Mouse (Mus musculus) mesoderm, embryonic 11.5 days (tissue): ENCODE results near the gene Gm10799.
"Not testable (repeated sequence)": the region's sequence is repeated elsewhere in the genome, so short reads cannot be mapped to it uniquely, and the experiment has no call there.

Source experiments
- DNase-seq: peaks from one replicate; pipeline ENCODE4 v3.0.0-alpha.2; 2012; ENCODE audit warnings: low read depth, low spot score

The Gm10799 gene

DNA sequence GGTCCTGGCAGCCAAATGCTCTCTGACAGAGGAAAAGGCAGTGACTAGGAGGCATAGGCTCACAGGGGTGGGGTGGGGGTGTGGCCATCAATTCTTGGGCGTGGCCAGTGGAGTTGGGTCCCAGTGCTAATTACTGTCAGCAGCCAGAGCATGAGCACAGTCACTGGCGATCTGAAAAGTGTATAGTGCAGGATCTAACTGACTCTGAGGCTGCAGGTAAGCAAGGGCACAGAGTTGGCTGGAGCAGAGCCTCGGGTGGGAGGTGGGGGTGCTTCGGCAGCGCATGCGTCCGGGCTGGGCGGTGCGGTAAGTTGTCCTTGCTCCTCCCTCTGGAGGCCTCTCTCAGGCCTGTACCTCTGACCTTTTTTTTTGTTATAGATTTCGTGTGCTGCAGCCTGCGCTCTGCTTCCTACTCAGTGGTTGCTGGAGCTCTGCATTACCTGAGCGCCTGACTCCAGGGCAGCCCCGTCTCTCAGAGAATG is 1.4 kb upstream of the Gm10799 start, which contains the start of gene Cd59b:
Gene Cd59b, plus strand, starts transcription at position 146 of the 482 bp plus-strand sequence.
- DNase-seq = peak; percentile 45

DNA sequence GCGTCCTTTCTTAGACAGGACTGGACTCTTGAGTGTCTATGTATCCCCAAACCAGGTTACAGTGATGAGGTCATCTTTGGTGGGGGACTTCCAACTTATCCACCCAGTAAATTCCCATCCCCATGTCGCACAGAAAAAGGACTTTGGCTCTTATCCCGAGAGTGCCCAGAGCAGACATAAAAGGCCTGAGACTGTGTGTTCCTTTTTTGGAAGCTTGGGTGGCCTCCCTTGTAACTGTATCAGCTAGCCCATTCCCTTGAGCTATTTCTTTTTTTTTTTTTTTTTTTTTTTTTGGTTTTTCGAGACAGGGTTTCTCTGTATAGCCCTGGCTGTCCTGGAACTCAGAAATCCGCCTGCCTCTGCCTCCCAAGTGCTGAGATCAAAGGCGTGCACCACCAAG is 2.8 kb downstream of the Gm10799 start, which contains the start of gene Gm10912:
Gene Gm10912, plus strand, starts transcription at position 301 of the 400 bp plus-strand sequence.
- not testable (repeated sequence) for DNase-seq

DNA sequence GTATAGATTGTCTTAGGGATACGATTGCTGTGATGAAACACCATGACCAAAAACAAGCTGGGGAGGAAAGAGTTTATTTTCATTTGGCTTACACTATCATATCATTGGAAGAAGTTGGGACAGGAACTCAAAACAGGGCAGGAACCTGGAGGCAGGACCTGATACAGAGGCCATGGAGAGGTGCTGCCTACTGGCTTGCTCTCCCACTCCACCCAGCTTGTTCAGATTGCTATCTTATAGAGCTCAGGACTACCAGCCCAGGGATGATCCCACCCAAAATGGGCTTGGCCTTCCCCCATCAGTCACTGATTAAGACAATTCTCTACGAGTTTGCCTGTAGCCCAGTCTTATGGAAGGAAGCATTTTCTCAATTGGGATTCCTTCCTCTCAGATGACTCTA is 4.2 kb downstream of the Gm10799 start:
- DNase-seq = no peak

DNA sequence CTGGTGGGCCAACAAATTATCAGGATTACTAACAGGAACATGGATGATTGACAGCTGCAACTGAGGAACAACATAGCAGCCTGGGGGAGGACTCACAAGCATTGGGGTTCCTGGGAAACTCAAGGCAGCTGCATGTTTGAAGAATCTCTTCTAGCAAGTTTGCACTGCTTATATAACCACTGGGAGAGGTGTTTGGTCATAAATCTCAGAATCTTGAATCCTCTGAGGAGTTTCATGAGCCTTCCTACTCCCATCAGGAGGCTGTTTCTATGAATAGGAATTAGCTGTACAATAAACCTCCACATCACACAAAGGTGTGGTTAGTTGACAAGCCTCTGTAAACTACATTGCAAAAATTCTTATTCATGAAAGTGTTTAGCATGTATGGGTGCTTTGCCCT is 5.7 kb downstream of the Gm10799 start:
- no peak for DNase-seq

DNA sequence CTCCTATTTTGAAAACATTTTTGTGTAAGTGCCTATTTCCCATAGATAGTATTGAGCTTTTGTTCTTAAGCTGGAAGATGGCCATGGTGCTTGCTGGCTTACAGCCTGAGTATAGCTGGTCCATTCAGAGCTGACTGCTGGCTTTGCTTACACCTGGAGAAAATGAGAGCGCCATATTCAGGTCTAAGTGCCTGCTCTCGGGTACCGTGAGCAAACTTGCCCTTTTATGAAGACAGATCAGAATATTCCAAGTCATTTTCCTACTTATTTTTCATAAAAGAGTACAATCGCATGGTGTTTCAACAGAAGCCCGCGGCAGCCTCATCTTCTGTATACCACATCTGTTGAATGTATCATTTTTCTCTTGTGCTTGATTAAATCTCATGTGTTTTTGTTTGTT is 7.4 kb downstream of the Gm10799 start:
- no peak for DNase-seq

DNA sequence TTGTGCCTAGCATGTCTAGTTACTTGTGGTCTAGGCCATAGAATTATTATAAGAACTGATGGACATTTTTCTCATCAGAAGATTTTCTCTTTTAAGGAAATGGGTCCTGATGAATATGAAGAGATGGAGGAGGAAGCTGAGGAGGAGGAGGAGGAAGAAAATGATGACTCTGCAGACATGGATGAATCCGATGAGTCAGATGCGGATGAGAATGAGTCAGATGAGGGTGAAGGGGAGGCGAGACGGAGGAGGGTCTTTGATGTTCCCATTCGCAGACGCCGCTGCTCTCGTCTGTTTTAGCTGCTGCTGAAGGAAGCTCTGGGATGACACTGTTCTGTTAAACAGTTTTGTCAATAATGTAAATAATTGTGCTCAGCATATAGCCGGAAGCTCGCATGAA is 8.6 kb downstream of the Gm10799 start:
- no peak for DNase-seq

DNA sequence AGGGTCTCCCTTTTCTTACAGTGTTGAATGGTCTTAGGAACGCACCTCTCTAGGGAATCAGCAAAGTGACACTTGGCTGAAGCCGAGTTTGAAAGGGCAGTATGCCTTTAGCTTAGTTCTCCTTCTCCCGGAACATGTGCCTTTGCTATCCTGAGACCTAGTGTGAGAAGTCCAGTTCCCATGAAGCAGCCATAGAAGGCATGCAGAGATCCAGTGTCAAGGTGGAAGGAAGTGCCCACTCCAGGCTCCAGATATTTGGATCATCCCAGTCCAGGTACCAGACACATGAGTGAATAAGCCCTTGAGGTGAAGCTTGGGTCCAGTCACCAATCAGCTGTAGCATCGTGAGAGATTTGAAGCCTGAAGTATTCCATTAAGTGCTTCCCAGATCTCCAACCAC is 9.4 kb downstream of the Gm10799 start:
- no peak for DNase-seq

DNA sequence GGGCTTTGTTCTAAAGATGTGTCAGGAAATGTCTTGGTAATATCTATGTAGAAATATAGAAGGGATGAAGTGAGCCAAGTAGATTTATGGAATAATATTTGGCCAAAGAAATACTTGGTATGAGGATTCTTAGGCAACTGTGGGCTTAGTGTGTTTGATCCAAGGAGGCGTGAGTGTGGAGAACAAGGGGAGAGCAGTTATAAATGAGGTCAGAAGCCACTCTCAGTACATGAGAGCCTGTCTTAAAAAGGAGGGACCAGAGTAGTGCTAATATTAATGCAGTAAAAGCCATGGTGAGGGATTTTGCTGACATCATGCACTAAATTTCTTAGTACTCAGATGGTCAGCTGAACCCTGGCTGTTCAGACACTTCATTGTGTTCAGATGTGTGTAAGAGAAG is 10.0 kb downstream of the Gm10799 start:
- DNase-seq = no peak

DNA sequence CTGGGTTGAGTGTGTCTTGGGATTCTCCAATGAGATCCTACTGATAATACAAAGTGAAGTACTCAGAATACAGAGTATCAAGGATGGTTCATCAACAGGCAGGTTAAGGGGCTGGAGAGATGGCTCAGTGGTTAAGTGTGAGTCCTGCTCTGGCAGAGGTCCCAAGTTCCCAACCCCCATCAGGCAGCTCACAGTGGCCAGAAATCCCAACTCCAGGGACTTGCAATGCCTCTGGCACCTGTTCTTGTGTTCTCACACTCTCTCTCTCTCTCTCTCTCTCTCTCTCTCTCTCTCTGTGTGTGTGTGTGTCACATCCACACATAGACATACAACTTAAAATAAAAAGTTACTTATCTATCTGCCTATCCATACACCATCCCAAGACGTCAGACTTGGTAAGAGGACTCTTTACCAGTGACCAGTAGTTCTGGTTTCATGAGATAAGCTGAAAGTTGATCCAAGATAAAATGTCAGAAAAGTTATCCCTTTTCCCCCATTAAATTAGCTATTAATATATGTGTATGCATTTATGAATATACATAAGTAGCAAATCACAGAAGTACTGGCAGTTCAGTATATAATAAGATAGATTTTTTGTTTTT is 23.8 kb downstream of the Gm10799 start:
- no peak for DNase-seq

DNA sequence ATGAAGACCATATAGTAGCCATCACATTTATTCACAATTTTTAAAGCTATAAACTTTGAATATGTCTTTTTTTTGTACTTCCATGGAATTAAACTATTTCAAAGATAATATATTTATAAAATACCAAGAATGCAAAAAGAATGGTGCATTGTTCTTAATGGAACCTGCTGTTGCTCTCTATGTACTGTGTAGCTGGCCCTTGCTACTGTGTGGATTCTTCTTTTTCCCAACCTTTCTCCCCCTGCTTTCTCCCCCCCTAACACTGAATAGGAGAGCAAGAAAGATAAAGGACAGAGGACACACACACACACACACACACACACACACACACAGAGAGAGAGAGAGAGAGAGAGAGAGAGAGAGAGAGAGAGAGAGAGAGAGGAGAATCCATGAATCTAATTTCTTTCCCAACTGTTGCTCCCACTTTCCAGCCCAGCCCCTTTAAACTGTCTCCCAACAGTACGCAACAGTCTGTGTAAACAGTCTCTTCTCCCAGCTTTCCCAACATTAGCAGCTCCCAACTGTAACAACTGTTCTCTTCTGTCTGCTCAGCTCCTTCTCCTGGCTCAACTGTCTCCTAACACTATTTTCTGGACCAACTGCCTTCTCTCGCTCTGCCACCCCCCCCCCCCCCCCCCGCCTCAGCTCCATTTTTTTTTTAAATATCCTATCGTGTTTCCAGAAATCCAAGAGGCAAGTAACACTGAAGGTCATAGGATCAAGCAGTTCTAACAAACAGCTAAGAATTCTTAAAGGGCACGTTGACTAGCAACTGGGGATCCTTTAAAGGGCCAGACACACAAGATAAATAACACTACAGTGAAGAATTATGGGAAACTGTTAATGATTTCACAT is 24.5 kb downstream of the Gm10799 start:
- DNase-seq = no peak

DNA sequence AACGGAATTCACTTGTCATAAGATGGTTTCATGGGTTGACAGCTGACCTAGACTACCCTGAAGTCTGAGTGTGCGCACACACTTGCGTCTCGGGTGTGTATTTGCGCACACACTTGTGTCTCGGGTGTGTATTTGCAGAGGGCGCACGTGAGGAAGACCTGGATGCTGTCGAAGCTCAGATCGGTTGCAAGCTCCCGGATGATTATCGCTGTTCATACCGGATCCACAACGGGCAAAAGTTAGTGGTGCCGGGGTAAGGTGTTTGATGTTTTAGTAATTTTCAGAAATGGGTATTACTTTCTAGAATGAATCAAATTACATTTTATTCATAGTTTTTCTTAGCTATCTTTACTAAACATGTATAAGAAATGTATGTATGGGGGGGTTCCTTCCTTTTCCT is 25.6 kb downstream of the Gm10799 start:
- no peak for DNase-seq

DNA sequence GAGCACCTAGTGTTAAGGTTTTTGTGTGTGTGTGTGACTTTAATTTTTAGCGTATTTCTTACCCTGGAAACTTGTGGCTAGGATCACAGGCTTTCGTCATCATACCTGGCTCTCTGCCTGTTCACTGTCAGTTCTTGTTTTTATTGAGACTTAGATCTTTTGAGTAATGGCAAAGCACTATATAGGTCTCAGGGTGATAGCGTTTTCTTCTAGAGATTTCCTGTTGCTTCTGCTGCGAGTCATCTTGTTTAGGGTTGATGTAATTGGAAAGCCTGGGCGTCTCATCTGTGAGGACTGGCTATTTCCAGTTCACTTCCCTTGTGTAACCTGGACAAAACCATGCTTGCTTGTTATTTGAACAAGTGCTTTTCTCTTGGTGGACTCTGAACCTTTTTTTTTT is 26.7 kb downstream of the Gm10799 start:
- DNase-seq = no peak

DNA sequence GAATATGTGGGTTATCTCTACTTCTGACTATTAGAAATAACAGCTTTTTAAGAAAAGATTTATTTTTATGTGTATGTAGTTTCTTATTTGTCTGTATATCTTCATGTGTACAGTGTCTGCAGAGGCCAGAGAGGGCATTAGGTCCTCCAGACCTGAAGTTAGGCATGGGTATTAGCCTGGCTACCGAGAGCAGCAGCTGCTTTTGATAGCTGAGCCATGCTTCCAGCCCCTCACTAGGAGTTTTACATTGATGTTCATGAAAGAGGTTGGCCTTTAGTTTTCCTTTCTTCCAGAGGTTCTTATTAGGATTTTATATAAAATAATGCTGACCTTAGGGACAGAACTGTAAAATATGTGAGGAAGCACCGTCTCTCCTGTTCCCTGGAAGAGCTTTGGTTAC is 30.1 kb downstream of the Gm10799 start:
- no peak for DNase-seq

DNA sequence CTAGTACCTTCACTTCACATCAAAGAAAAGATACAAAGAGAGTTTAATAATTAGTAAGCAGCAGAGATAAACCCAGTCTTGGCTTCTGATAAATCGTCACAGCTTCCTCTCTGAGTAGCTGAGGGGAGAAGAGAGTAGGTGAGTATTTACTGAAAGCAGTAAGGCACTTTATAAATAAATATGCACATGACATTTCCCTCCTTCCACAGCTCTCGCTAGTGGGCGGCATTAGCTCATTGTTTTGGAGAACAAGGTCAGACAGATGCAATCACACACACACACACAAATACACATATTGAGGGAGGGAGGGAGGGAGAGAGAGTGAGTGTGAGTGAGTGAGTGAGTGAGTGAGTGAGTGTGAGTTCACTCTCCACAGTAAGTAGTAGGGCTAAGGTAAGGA is 32.0 kb downstream of the Gm10799 start:
- DNase-seq = no peak

DNA sequence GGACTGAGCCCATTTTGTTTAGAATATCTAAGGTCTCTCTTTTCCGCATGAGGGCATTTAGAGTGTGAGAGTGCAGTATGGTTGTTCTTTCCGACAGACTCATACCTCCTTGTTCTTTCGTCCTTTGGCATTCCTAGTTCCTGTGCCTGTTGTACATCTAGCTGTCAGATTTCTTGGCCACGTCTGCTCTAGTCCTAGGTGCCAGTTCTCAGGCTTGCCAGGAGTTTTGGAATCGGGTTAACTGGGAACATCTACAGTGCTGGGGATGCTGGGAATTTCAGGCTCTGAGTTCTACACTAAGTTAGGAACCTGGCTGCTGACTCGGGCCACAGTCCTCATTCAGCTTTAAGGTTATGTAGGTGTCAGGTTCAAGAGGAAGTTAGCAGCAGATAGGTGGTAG is 32.8 kb downstream of the Gm10799 start:
- no peak for DNase-seq

DNA sequence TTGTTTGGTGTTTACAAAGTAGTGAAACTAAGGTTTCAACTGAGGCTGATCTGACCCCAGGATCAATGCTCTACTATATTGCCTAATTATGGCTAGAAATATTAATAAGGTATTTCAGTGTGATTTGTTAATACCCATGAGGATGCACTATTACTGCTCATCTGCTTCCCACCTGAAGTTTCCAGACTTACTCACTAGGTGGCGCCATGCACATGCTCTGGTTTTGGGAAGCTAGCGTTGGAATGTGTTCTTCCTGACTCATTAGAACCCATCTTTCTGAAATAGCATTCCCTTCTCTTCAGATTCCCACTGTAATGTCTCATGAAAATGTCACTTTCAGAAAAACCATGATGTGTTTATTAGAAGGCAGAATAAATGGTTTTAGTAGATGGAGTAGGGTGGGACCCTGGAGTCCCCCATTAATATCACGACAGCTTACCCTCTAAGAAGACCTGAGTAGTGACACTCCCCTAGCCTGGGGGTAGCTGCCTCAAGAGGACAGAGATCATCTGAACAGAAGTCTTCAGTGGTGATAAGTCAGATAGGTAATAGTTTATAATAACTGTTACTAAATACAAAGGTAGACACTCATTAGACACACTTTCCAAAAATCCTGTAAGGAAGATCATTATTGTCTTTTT is 33.4 kb downstream of the Gm10799 start:
- peak; percentile 76 for DNase-seq

DNA sequence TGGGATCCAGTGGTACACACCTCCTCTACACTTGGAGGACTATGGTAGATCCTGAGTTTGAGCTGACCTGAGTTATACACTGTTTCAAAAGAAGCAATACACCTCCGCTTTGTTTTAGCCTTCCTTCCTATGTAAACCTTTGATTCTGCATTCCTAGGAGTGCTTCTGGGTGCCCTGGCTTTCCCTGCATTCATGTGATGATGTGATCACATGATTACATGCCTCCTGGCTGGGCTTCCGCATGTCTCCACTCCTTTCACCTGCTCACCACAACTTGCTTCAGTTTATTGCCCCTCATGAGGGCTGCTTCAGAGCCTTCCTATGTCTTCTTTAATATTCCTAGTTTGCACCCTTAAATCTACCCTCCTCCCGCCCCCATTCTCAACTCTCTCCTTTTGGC is 36.3 kb downstream of the Gm10799 start:
- no peak for DNase-seq

DNA sequence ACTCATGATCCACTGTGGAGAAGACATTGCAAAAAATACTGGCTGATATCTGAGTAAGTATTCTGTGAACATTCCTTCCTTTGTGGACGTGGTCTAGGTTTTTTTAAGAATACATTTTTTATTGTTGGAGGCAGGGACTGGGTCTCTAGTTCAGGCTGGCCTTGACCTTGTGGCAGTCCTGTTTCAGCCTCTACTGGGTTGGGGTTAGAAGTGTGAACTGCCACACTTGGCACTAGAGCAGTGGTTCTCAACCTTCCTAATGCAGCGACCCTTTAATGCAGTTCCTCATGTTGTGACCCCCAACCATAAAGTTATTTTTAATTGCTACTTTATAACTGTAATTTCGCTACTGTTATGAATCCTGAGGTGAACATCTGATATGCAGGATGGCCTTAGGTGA is 38.0 kb downstream of the Gm10799 start:
- no peak for DNase-seq

DNA sequence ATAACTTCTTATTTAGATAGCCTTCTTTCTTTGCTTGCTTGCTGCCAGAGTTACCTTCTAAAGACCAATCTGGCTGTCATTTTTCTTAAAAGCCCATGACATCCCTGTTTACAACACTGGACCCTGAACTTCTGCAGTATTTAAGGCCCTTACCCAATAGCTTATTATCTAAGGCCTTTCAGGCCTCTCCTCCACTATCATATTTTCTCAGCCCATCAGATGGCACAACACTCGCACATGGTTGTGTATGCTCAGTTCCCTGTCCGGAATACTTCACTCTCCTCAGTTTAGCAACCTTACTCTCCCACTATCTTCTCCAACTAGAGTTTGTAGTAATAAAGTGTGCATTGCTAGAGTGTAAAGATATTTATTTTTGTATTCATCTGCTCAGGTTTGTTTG is 39.3 kb downstream of the Gm10799 start:
- DNase-seq = no peak

DNA sequence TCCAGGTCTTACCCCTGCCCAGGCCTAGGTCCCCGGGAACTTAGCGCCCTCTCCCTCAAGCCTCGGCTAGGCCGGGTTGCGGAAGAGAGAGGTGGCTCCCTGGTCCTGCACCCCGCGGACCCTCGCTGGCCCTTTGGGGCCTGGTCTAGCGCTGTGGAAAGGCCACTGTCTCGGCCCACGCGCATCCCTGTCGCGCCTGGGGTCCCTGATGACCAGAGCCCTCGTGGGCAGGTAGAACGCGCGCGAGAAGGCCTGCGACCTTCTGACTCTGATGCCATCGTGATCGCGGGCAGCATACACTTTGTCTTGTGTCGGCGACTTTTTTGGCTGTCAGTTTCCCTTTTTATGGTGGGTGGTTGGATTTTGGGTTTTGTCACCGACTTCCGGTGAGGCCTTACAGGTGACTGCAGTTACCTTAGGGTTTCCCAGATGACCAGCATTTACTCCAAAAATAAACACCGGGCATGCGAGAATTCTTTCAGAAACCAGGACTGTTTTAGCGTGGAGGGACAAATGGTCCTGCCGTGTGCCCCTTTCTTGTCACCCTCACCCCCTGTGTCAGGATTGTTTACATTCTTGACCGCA is 40.1 kb downstream of the Gm10799 start, which contains the start of gene 4931422A03Rik:
Gene 4931422A03Rik, minus strand, starts transcription at position 223 of the 585 bp plus-strand sequence.
- DNase-seq = no peak

DNA sequence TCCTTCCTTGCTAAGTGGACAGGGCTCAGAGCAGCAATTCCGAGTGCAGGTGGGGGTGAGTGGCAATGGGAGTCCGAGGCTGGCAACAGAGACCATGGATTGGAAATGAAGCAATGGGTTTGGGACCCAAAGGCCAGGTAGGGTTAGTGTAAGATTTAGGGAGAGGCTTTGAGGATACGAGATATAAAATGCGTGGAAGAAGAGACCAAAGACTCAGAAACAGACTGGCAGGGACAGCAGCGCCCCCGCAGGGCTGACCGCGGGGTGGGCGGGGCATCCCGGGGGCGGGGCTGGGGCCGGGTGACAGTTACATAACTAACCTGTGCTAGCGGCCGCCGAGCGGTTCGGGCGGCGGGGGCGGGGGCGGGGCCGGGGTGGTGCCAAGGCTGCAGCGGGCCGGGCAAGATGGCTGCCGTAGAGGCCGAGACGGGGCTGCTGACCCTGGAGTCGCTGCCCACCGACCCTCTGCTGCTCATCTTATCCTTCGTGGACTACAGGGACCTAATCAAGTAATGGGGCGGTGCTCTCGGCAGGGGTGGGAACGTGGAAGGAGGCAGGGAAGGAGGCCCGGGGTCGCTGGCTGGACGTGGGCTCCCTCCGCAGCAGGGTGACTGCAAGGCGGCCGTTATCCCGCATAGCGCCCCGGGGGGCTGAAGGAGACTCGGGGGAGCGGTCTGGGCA is 40.8 kb downstream of the Gm10799 start, which contains the start of gene Fbxo3:
Gene Fbxo3, plus strand, starts transcription at position 264 of the 681 bp plus-strand sequence.
- peak; percentile 73 for DNase-seq
